Mouse (Mus musculus) brain, embryonic 14.5 days (tissue): ENCODE results near the gene Rbbp4.

ENCODE experiments used
- CTCF ChIP-seq: fragments of 200-500 bp; IDR thresholded peaks from 2 replicates; pipeline ENCODE4 v1.5.1; 2012; ENCODE audit warnings: inconsistent platforms, mild to moderate bottlenecking, moderate library complexity, borderline replicate concordance; ENCODE audit not compliant: insufficient read depth, insufficient read length; ENCODE audit errors: extremely low read depth
- POLR2A ChIP-seq: fragments of 200-500 bp; IDR thresholded peaks from 2 replicates; pipeline ENCODE4 v1.6.1; 2012; ENCODE audit warnings: mild to moderate bottlenecking, inconsistent platforms, borderline replicate concordance; ENCODE audit not compliant: poor library complexity, insufficient read depth, insufficient read length, severe bottlenecking; ENCODE audit errors: extremely low read depth

GRCm38 (mm10) chr4:129320876-129321275 is 14.3 kb downstream of the Rbbp4 start:
- no peak for TF ChIP-seq CTCF
- TF ChIP-seq POLR2A, result no peak
